Mouse (Mus musculus): ENCODE measurements around the gene Nfic. TPM values are rescaled to one million over a fixed set of nuclear protein-coding genes. Genes with fewer than 3 reads are reported as not detected.

Gene Nfic
- polyA plus RNA-seq, 1 experiment from 2014 or later = 139 TPM

- 83% methylated on average over 2 of the region's 2 CpGs for WGBS
- Histone ChIP-seq H3K36me3 (no peaks in the 10 kb centered on the region), H3K4me3 (replicated peaks) (no peak overlapping the region), H3K4me2 (replicated peaks) (no peak overlapping the region), H3K27me3 (peaks cover 67% of the 10 kb centered on the region), H3K4me1 (peaks cover 19% of the 10 kb centered on the region), H3K9me3 (replicated peaks) (no peaks in the 10 kb centered on the region), H3K9ac (no peak overlapping the region), H3K27ac (replicated peaks) (no peak overlapping the region)
- ATAC-seq (ENCODE audit: insufficient number of reproducible peaks, low FRiP score, low TSS enrichment, low read depth) = no peak
These were observed 10.6 kb upstream of the Nfic start for GRCm38 (mm10) chr10:81466066-81466465.

GRCm38 (mm10) chr10:81465265-81465645 lies 9.8 kb upstream of the Nfic start:
- peaks cover 19% of the 10 kb centered on the region for H3K4me1 ChIP-seq
- no peak overlapping the region for H3K9ac ChIP-seq
- no peak overlapping the region for H3K27ac ChIP-seq (replicated peaks)
- peaks cover 68% of the 10 kb centered on the region for H3K27me3 ChIP-seq
- H3K4me3 ChIP-seq (replicated peaks) = no peak overlapping the region
- H3K9me3 ChIP-seq (replicated peaks) = no peaks in the 10 kb centered on the region
- H3K36me3 ChIP-seq = no peaks in the 10 kb centered on the region
- H3K4me2 ChIP-seq (replicated peaks) = 0 out of 2 replicates have a peak overlapping the region, but pooled peaks have one; percentile 51
- WGBS = 2% methylated on average over 5 of the region's 5 CpGs
- no peak for ATAC-seq (ENCODE audit: insufficient number of reproducible peaks, low FRiP score, low TSS enrichment, low read depth)

- Histone ChIP-seq H3K27ac (replicated peaks) (no peak overlapping the region), H3K9ac (no peak overlapping the region), H3K4me2 (replicated peaks) (peak overlapping the region; percentile 51), H3K36me3 (no peaks in the 10 kb centered on the region), H3K4me1 (peaks cover 19% of the 10 kb centered on the region), H3K9me3 (replicated peaks) (no peaks in the 10 kb centered on the region), H3K4me3 (replicated peaks) (peak overlapping the region; percentile 33), H3K27me3 (peaks cover 74% of the 10 kb centered on the region)
- WGBS = 2% methylated on average over 33 of the region's 33 CpGs
- ATAC-seq (ENCODE audit: insufficient number of reproducible peaks, low FRiP score, low TSS enrichment, low read depth) = peak; percentile 76
These were observed 9.2 kb upstream of the Nfic start for GRCm38 (mm10) chr10:81464405-81465264.

GRCm38 (mm10) chr10:81463531-81463930 lies 8.1 kb upstream of the Nfic start:
- no peaks in the 10 kb centered on the region for H3K9me3 ChIP-seq (replicated peaks)
- H3K27me3 ChIP-seq = peaks cover 85% of the 10 kb centered on the region
- peaks cover 19% of the 10 kb centered on the region for H3K4me1 ChIP-seq
- H3K4me2 ChIP-seq (replicated peaks) = no peak overlapping the region
- H3K27ac ChIP-seq (replicated peaks) = no peak overlapping the region
- H3K4me3 ChIP-seq (replicated peaks) = no peak overlapping the region
- no peak overlapping the region for H3K9ac ChIP-seq
- H3K36me3 ChIP-seq = no peaks in the 10 kb centered on the region
- WGBS = 57% methylated on average over 4 of the region's 4 CpGs
- ATAC-seq (ENCODE audit: insufficient number of reproducible peaks, low FRiP score, low TSS enrichment, low read depth) = no peak

GRCm38 (mm10) chr10:81462917-81463316 lies 7.5 kb upstream of the Nfic start:
- no peaks in the 10 kb centered on the region for H3K36me3 ChIP-seq
- no peak overlapping the region for H3K27ac ChIP-seq (replicated peaks)
- peaks cover 84% of the 10 kb centered on the region for H3K27me3 ChIP-seq
- no peak overlapping the region for H3K9ac ChIP-seq
- peaks cover 19% of the 10 kb centered on the region for H3K4me1 ChIP-seq
- ATAC-seq (ENCODE audit: insufficient number of reproducible peaks, low FRiP score, low TSS enrichment, low read depth) = no peak
- no peaks in the 10 kb centered on the region for H3K9me3 ChIP-seq (replicated peaks)
- no peak overlapping the region for H3K4me2 ChIP-seq (replicated peaks)
- H3K4me3 ChIP-seq (replicated peaks) = no peak overlapping the region
- 76% methylated on average over 7 of the region's 7 CpGs for WGBS

GRCm38 (mm10) chr10:81462415-81462804 lies 7.0 kb upstream of the Nfic start:
- ATAC-seq (ENCODE audit: insufficient number of reproducible peaks, low FRiP score, low TSS enrichment, low read depth) = no peak
- peaks cover 87% of the 10 kb centered on the region for H3K27me3 ChIP-seq
- no peak overlapping the region for H3K9ac ChIP-seq
- H3K36me3 ChIP-seq = no peaks in the 10 kb centered on the region
- 34% methylated on average over 7 of the region's 7 CpGs for WGBS
- H3K4me1 ChIP-seq = peaks cover 19% of the 10 kb centered on the region
- H3K4me3 ChIP-seq (replicated peaks) = no peak overlapping the region
- H3K9me3 ChIP-seq (replicated peaks) = no peaks in the 10 kb centered on the region
- peak overlapping the region; percentile 31; the same call in 1 of the 2 replicates for H3K4me2 ChIP-seq (replicated peaks)
- H3K27ac ChIP-seq (replicated peaks) = no peak overlapping the region

- 8% methylated on average over 16 of the region's 16 CpGs for WGBS
- ATAC-seq (ENCODE audit: insufficient number of reproducible peaks, low FRiP score, low TSS enrichment, low read depth) = no peak
These were observed 6.4 kb upstream of the Nfic start for GRCm38 (mm10) chr10:81461673-81462414.

GRCm38 (mm10) chr10:81460951-81461350 lies 5.5 kb upstream of the Nfic start:
- peaks cover 97% of the 10 kb centered on the region for H3K27me3 ChIP-seq
- H3K4me3 ChIP-seq (replicated peaks) = no peak overlapping the region
- ATAC-seq (ENCODE audit: insufficient number of reproducible peaks, low FRiP score, low TSS enrichment, low read depth) = no peak
- H3K4me1 ChIP-seq = peaks cover 19% of the 10 kb centered on the region
- H3K27ac ChIP-seq (replicated peaks) = no peak overlapping the region
- no peak overlapping the region for H3K4me2 ChIP-seq (replicated peaks)
- H3K9me3 ChIP-seq (replicated peaks) = no peaks in the 10 kb centered on the region
- 27% methylated on average over 11 of the region's 11 CpGs for WGBS
- H3K9ac ChIP-seq = no peak overlapping the region
- no peaks in the 10 kb centered on the region for H3K36me3 ChIP-seq

More at GRCm38 (mm10) chr10:81461673-81462414, 6.4 kb upstream of the Nfic start:
- H3K36me3 ChIP-seq = no peaks in the 10 kb centered on the region
- H3K27me3 ChIP-seq = peaks cover 93% of the 10 kb centered on the region
- H3K4me1 ChIP-seq = peaks cover 19% of the 10 kb centered on the region
- H3K4me3 ChIP-seq (replicated peaks) = no peak overlapping the region
- peak overlapping the region; percentile 31; the same call in 1 of the 2 replicates for H3K4me2 ChIP-seq (replicated peaks)
- no peak overlapping the region for H3K27ac ChIP-seq (replicated peaks)
- no peaks in the 10 kb centered on the region for H3K9me3 ChIP-seq (replicated peaks)
- H3K9ac ChIP-seq = no peak overlapping the region

- 25% methylated on average over 20 of the region's 20 CpGs for WGBS
- no peak for ATAC-seq (ENCODE audit: insufficient number of reproducible peaks, low FRiP score, low TSS enrichment, low read depth)
- no peaks in the 10 kb centered on the region for H3K9me3 ChIP-seq (replicated peaks)
- H3K4me1 ChIP-seq = peaks cover 19% of the 10 kb centered on the region
- H3K4me3 ChIP-seq (replicated peaks) = no peak overlapping the region
- H3K36me3 ChIP-seq = no peaks in the 10 kb centered on the region
- H3K27me3 ChIP-seq = peaks cover 97% of the 10 kb centered on the region
- H3K4me2 ChIP-seq (replicated peaks) = no peak overlapping the region
- H3K27ac ChIP-seq (replicated peaks) = no peak overlapping the region
- H3K9ac ChIP-seq = no peak overlapping the region
These were observed 5.0 kb upstream of the Nfic start for GRCm38 (mm10) chr10:81460471-81460870.

- Histone ChIP-seq H3K4me3 (replicated peaks) (no peak overlapping the region), H3K9ac (no peak overlapping the region), H3K27me3 (peaks cover 97% of the 10 kb centered on the region), H3K9me3 (replicated peaks) (no peaks in the 10 kb centered on the region), H3K4me2 (replicated peaks) (no peak overlapping the region), H3K27ac (replicated peaks) (no peak overlapping the region), H3K36me3 (no peaks in the 10 kb centered on the region), H3K4me1 (peaks cover 13% of the 10 kb centered on the region)
- WGBS = 69% methylated on average over 21 of the region's 21 CpGs
- no peak for ATAC-seq (ENCODE audit: insufficient number of reproducible peaks, low FRiP score, low TSS enrichment, low read depth)
These were observed 4.0 kb upstream of the Nfic start for GRCm38 (mm10) chr10:81459399-81459798.

- 75% methylated on average over 6 of the region's 6 CpGs for WGBS
- peaks cover 96% of the 10 kb centered on the region for H3K27me3 ChIP-seq
These were observed 2.8 kb upstream of the Nfic start for GRCm38 (mm10) chr10:81458267-81458666.

More at GRCm38 (mm10) chr10:81458267-81458666, 2.8 kb upstream of the Nfic start:
- Histone ChIP-seq H3K36me3 (no peaks in the 10 kb centered on the region), H3K27ac (replicated peaks) (no peak overlapping the region), H3K4me1 (peaks cover 8% of the 10 kb centered on the region), H3K9ac (no peak overlapping the region), H3K4me2 (replicated peaks) (no peak overlapping the region), H3K4me3 (replicated peaks) (no peak overlapping the region), H3K9me3 (replicated peaks) (no peaks in the 10 kb centered on the region)
- ATAC-seq (ENCODE audit: insufficient number of reproducible peaks, low FRiP score, low TSS enrichment, low read depth) = no peak

Measured in embryonic facial prominence, embryonic 15.5 days (tissue).